Mouse (Mus musculus) forebrain, embryonic 12.5 days (tissue): ENCODE data around the gene Srpr. TPM values are rescaled to one million over a fixed set of nuclear protein-coding genes. Genes with fewer than 3 reads are reported as not detected.
A peak's percentile ranks its signal among the peaks of the same experiment; 100 is the strongest.

ENCODE experiments used
- ATAC-seq: fragments of 200-750 bp; cut with Nextera tagmentation; 2 replicates; pipeline ENCODE4 v1.8.0; 2017; ENCODE audit warnings: moderate TSS enrichment; ENCODE audit not compliant: low FRiP score
- H3K27ac ChIP-seq: fragments of 300-500 bp; sonication (generic); 2 replicates; pipeline ENCODE4 v1.5.1; 2016; ENCODE audit warnings: mild to moderate bottlenecking
- H3K27me3 ChIP-seq: fragments of 300-500 bp; sonication (generic); 2 replicates; pipeline ENCODE4 v1.6.1; 2016; ENCODE audit warnings: mild to moderate bottlenecking
- H3K36me3 ChIP-seq: fragments of 300-500 bp; sonication (generic); replicated peaks from 2 replicates; pipeline ENCODE4 v1.6.1; 2016; ENCODE audit warnings: mild to moderate bottlenecking
- H3K4me1 ChIP-seq: fragments of 300-500 bp; sonication (generic); 2 replicates; pipeline ENCODE4 v1.6.1; 2016
- H3K4me2 ChIP-seq: fragments of 300-500 bp; sonication (generic); 2 replicates; pipeline ENCODE4 v1.6.1; 2016; ENCODE audit warnings: mild to moderate bottlenecking, moderate library complexity
- H3K4me3 ChIP-seq: fragments of 300-500 bp; sonication (generic); replicated peaks from 2 replicates; pipeline ENCODE4 v1.5.1; 2016; ENCODE audit warnings: mild to moderate bottlenecking
- H3K9ac ChIP-seq: fragments of 300-500 bp; sonication (generic); 2 replicates; pipeline ENCODE4 v1.6.1; 2016; ENCODE audit warnings: mild to moderate bottlenecking
- H3K9me3 ChIP-seq: fragments of 300-500 bp; sonication (generic); 2 replicates; pipeline ENCODE4 v1.6.1; 2016
- WGBS: fragments of 180-500 bp; shearing (Covaris S2); methylation state at CpG from one replicate; pipeline ENCODE4 v1.1.7; 2016; 5-methylcytosine and 5-hydroxymethylcytosine counted together
- polyA plus RNA-seq: library from polyadenylated mRNA; unstranded; fragments of >200 nt; fragmentation: Nextera tagmentation; extraction: Ambion mirVana; gene quantifications from 2 replicates; pipeline ENCODE4 v1.2.1, GENCODE M21; 2016

The Srpr gene
- polyA plus RNA-seq, 1 experiment from 2014 or later: 81.3 TPM

DNA sequence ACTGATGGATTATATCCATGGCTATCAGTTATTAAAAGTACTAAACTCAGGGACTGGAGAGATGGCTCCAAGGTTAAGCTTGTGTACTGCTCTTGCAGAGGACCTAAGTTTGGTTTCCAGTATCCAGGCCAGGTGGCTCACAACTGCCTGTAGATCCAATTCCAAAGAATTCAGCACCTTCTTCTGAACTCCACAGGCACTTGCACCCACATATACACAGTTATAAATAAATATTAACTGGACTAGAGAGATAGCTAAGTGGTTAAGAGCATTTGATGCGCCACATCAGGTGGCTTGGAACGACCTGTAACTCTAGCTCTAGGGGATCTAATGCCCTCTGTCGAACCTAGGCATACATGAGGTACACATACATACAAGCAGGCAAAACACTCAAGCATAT lies 28.7 kb downstream of the Srpr start:
- Histone ChIP-seq H3K4me2 (no peak overlapping the region), H3K4me1 (no peaks in the 10 kb centered on the region), H3K27ac (no peak overlapping the region), H3K27me3 (no peaks in the 10 kb centered on the region), H3K4me3 (no peak overlapping the region), H3K9ac (no peak overlapping the region), H3K9me3 (no peaks in the 10 kb centered on the region), H3K36me3 (peaks cover 36% of the 10 kb centered on the region)
- no peak for ATAC-seq
- WGBS: 93% methylated on average over 3 of the region's 3 CpGs

DNA sequence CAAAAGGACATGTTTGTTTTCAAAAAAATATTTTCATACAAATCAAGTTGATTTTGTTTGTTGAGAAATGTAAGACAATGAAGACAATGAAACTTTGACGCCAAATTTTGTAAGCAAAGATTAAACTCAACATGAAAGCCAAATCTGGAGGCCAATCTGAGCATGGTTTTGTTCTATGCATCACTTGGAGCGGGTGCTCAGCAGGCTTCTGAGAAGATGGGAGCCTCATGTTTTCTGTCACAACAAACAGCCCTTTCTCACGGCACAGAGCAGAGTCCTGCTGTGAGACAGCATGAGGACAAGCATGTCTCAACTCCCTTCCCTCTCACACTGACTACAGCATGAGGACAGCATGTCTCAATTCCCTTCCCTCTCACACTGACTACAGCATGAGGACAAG lies 36.0 kb downstream of the Srpr start:
- H3K4me1 ChIP-seq: no peaks in the 10 kb centered on the region
- 58% methylated on average over 3 of the region's 3 CpGs for WGBS
- no peak overlapping the region for H3K9ac ChIP-seq
- H3K4me3 ChIP-seq: no peak overlapping the region
- H3K4me2 ChIP-seq: no peak overlapping the region
- no peak for ATAC-seq
- no peak overlapping the region for H3K27ac ChIP-seq
- no peaks in the 10 kb centered on the region for H3K9me3 ChIP-seq
- peaks cover 28% of the 10 kb centered on the region for H3K36me3 ChIP-seq
- no peaks in the 10 kb centered on the region for H3K27me3 ChIP-seq

DNA sequence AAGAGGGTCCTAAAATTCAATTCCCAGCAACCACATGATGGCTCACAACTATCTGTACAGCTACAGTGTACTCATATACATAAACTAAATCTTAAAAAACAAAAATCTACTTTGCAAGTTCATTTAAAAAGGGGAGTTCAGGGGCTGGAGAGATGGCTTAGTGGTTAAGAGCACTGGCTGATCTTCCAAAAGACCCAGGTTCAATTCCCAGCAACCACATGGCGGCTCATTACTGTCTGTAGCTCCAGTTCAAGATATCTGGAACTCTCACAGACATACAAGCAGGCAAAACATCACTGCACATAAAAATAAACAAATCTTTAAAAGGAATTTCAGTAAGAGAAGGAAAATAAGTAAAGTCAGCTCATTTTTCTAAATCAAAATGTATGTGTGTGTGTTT lies 38.4 kb downstream of the Srpr start:
- H3K27ac ChIP-seq: no peak overlapping the region
- H3K9ac ChIP-seq: no peak overlapping the region
- H3K9me3 ChIP-seq: no peaks in the 10 kb centered on the region
- no peaks in the 10 kb centered on the region for H3K27me3 ChIP-seq
- ATAC-seq: no peak
- H3K4me3 ChIP-seq: no peak overlapping the region
- 94% methylated on average over 1 of the region's 1 CpGs for WGBS
- H3K4me1 ChIP-seq: no peaks in the 10 kb centered on the region
- H3K4me2 ChIP-seq: no peak overlapping the region
- peaks cover 18% of the 10 kb centered on the region for H3K36me3 ChIP-seq

DNA sequence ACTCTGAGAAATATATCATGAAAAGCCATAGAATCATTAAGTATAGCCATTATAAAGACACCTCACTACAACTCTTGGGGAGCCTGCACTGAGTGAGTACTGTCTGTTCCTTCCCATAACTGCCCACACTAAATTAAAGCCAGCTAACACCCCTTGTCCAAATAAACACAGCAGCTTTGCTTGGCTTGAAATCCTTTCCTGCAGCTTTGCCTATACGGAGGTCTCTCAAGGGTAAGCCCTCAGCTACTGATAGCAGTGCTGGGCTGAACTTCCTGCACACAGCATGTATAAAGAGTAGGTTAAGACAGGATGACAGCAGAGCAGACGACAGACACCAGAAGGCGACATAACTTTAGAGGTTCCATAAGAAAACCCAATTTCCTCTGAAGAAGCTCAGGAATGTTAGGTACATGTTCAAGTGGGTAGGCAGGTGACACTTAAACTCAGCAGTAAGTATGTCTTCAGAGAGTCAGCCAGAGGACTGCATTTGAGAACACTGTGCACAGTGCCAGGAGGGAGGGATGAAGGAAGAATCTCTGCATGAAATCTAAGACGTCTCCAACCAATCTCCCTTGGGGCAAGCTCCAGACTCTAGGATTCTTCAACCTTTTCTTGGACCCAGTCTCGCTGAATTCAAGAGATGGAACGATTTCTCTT lies 39.1 kb downstream of the Srpr start:
- WGBS: 92% methylated on average over 6 of the region's 6 CpGs
- Histone ChIP-seq H3K27ac (no peak overlapping the region), H3K4me1 (no peaks in the 10 kb centered on the region), H3K4me3 (no peak overlapping the region), H3K36me3 (peaks cover 14% of the 10 kb centered on the region), H3K4me2 (no peak overlapping the region), H3K9ac (no peak overlapping the region), H3K27me3 (no peaks in the 10 kb centered on the region), H3K9me3 (no peaks in the 10 kb centered on the region)
- ATAC-seq: no peak

DNA sequence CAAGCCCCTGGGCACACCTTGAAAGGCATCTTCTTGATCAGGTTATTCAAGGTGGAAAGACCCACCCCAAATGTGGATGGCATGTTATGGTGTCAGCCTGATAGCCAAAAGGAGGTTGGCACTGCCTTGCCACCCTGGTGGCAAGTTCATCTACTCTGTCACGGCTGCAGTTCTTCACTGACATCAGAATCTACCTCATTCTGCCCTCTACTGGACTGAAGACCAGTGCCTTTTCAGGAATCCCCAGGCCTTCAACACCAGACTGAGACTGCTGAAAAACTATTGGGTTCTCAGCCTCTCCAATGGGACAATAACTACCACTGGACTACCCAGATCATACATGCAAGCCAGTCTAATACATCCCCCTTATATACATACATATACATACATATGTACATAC lies 39.8 kb downstream of the Srpr start:
- H3K27me3 ChIP-seq: no peaks in the 10 kb centered on the region
- H3K9ac ChIP-seq: no peak overlapping the region
- 83% methylated on average over 1 of the region's 1 CpGs for WGBS
- H3K4me3 ChIP-seq: no peak overlapping the region
- H3K4me2 ChIP-seq: no peak overlapping the region
- no peaks in the 10 kb centered on the region for H3K9me3 ChIP-seq
- no peak for ATAC-seq
- H3K27ac ChIP-seq: no peak overlapping the region
- H3K36me3 ChIP-seq: peaks cover 10% of the 10 kb centered on the region
- no peaks in the 10 kb centered on the region for H3K4me1 ChIP-seq

DNA sequence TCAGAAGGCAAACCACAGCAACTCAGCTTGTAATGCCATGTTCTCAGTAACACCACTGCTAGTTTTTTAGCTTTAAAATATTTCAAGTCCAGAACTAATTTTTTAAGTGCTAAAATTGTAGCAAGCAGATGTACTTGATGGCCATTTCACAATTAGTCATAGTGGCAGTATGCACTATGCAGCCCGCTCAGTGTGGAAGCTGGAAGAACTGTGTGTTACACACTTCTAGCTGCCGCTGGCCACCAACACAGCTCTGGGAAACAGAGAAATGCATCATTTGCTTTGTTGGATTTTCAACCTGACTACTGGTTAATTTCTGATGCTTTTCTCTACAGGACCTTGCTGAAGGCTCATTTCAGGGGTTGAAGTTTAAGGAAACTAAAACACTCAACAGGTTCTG lies 47.4 kb downstream of the Srpr start:
- H3K27ac ChIP-seq: no peak overlapping the region
- H3K27me3 ChIP-seq: no peaks in the 10 kb centered on the region
- no peak overlapping the region for H3K4me2 ChIP-seq
- no peaks in the 10 kb centered on the region for H3K4me1 ChIP-seq
- H3K4me3 ChIP-seq: no peak overlapping the region
- no peak for ATAC-seq
- H3K36me3 ChIP-seq: peaks cover 4% of the 10 kb centered on the region; the same call in 1 of the 2 replicates
- no peaks in the 10 kb centered on the region for H3K9me3 ChIP-seq
- WGBS: over 99% methylated on average over 2 of the region's 2 CpGs
- no peak overlapping the region for H3K9ac ChIP-seq

DNA sequence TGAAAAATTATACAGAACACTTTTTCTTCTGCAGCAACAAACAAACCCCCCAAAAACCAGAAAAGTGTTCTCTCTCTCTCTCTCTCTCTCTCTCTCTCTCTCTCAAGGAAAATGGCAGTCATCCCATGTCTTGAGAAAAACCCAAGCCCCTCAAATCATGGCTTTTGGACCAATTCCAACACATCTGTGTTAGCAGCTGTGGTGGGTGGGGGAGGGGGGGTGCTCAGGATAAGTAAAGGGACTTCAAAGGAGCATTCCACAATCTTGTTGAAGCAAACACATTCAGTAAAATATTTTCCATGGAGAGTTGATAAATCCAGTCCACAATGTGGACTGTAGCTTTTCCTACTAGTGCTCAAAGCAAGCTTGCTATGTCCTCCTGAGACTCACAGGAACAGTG lies 49.5 kb downstream of the Srpr start:
- 0 out of 2 replicates have a peak, but pooled peaks cover 3% of the 10 kb centered on the region for H3K36me3 ChIP-seq
- no peaks in the 10 kb centered on the region for H3K4me1 ChIP-seq
- no peaks in the 10 kb centered on the region for H3K9me3 ChIP-seq
- no peak for ATAC-seq
- no peak overlapping the region for H3K27ac ChIP-seq
- H3K4me2 ChIP-seq: no peak overlapping the region
- no peak overlapping the region for H3K4me3 ChIP-seq
- H3K9ac ChIP-seq: no peak overlapping the region
- H3K27me3 ChIP-seq: no peaks in the 10 kb centered on the region

DNA sequence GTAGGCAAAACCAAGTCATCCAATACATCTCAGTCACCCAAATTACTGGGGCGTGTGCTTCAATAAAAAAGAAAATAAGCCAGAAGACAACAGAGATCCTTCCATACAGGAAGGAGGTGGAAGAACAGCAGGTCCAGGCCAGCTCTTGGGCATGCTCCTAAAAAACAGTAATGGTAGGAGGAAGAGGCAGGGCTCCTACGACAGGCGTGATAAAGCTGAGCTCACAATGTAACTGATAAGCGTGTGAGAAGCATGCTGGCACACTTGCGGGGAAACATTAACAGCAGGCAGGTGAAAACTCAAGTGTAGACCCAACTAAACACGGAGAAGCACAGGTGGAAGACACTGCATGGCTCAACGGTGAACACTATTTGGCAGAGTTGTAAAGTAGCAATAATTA lies 57.4 kb downstream of the Srpr start:
- Histone ChIP-seq H3K4me3 (no peak overlapping the region), H3K36me3 (peaks cover 7% of the 10 kb centered on the region; the same call in 1 of the 2 replicates), H3K4me2 (no peak overlapping the region), H3K27ac (no peak overlapping the region), H3K27me3 (no peaks in the 10 kb centered on the region), H3K9me3 (no peaks in the 10 kb centered on the region), H3K9ac (no peak overlapping the region), H3K4me1 (no peaks in the 10 kb centered on the region)
- 93% methylated on average over 7 of the region's 7 CpGs for WGBS
- ATAC-seq: no peak

DNA sequence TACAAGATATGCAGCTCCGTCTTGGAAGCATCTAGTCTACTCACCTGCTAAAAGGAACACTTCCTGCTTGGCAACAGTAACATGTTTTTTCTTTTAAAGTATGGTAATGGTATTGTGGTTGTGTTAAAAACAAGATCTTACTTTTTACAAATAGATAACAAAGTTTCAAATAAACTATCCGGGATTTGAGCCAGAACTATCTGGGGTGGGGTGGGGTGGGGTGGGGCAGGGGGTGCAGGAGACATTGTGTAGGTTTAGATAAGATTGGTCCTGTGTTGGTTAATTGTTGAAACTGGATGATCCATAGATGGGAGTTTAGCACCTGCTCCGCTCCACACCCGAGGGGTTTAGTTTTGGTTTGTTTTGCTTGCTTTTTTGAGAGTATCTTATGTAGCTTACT lies 62.4 kb downstream of the Srpr start:
- WGBS: 91% methylated on average over 4 of the region's 4 CpGs
- no peak overlapping the region for H3K4me3 ChIP-seq
- no peaks in the 10 kb centered on the region for H3K9me3 ChIP-seq
- H3K36me3 ChIP-seq: peaks cover 5% of the 10 kb centered on the region; the same call in 1 of the 2 replicates
- no peak overlapping the region for H3K4me2 ChIP-seq
- H3K27me3 ChIP-seq: no peaks in the 10 kb centered on the region
- peaks cover 9% of the 10 kb centered on the region for H3K4me1 ChIP-seq
- no peak overlapping the region for H3K9ac ChIP-seq
- no peak overlapping the region for H3K27ac ChIP-seq
- ATAC-seq: no peak

DNA sequence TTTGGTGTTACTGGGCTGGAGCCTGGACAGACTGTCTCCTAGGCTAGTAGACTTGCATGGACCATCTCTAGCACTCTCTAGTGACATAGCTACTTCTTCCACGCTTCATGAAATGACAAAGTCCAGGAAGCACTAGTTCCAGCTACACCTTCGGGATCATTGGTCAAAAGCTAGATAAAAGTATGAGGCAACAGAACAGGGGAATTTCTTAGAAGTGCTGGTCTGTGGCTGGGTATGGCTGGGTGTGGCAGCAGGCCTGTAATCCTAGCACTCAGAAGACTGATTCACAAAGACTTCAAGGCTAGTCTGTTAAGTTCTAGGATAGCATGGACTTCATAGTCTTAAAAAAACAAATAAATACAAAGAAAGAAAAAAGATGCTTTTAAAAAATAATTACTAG lies 63.5 kb downstream of the Srpr start:
- Histone ChIP-seq H3K9me3 (no peaks in the 10 kb centered on the region), H3K4me2 (no peak overlapping the region), H3K4me1 (peaks cover 12% of the 10 kb centered on the region), H3K9ac (no peak overlapping the region), H3K27ac (no peak overlapping the region), H3K27me3 (no peaks in the 10 kb centered on the region), H3K4me3 (no peak overlapping the region), H3K36me3 (peaks cover 5% of the 10 kb centered on the region; the same call in 1 of the 2 replicates)
- ATAC-seq: no peak
- 95% methylated on average over 2 of the region's 2 CpGs for WGBS

DNA sequence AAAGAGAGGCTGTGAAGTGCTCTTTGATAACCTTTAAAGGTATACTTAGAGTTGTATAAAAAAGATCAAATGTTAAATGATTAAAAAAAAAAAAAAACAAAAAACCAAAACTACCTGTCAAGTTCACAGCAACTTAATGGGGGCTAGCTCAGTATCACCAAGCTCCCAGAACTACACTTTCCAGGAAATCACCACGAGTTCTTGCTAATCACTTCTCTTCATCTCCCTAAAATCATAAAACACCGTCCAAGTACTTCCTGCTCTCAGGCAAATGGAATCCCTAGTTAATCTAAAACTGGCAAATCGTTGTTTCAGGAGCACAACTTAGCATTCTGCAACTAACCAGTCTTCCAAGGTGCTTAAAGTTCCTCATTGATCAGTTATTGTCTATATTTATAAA lies 64.5 kb downstream of the Srpr start:
- Histone ChIP-seq H3K4me1 (peaks cover 17% of the 10 kb centered on the region), H3K27ac (no peak overlapping the region), H3K9me3 (no peaks in the 10 kb centered on the region), H3K9ac (no peak overlapping the region), H3K4me3 (no peak overlapping the region), H3K36me3 (peaks cover 5% of the 10 kb centered on the region; the same call in 1 of the 2 replicates), H3K27me3 (no peaks in the 10 kb centered on the region), H3K4me2 (no peak overlapping the region)
- 92% methylated on average over 3 of the region's 3 CpGs for WGBS
- no peak for ATAC-seq

DNA sequence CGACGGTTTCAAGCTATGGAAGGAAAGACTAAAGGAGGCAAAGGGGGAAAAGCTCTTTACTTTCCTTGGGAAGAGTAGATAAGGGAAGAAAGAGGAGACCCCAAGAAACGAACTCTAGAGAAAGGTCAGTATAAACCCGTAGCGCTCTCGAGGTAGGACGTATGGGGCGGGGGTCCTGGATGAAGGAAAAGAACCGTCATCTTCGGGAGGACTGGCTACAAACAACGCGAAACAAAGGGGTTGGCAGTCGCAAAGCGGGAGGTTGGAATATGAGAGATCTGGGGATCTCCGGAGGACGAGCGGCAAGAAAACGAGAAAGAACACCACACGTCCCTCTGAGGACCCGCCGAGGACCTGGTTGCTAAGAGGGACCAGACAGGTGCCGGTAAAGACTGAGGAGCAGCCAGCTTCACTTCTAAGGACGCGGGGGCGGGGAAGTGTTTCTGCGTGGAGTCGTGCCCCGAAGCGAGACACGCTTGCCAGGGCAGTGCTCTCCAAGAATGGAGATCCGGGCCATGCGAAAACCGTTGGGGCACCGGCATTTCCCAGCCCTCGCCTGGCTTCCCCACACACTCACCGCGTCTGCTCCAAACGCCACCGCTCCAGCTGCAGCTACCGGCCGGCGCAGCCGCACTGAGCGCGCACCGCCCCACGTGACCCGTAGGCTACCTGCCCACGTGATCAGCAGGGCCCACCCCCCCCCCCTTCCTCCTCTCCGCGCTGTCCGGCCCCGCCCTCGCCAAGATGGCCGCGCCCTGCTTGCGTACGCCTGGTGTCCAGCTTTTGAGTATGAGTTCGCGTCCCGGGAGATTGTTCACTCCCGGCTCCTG lies 67.4 kb downstream of the Srpr start, which contains the start of the genes Fam118b and Rpusd4:
Fam118b (minus strand) TSS at position 660 of the 830 bp plus-strand sequence.
Rpusd4 (plus strand) TSS at position 720 of the 830 bp plus-strand sequence.
- WGBS: under 1% methylated on average over 59 of the region's 62 CpGs
- H3K27ac ChIP-seq: peak within 1 kb of the TSS; percentile 57
- peak within 1 kb of the TSS; percentile 61 for H3K4me3 ChIP-seq
- peak within 1 kb of the TSS; percentile 67 for H3K9ac ChIP-seq
- H3K36me3 ChIP-seq: peaks cover 8% of the 10 kb centered on the region
- peak; percentile 98 for ATAC-seq
- peaks cover 17% of the 10 kb centered on the region for H3K4me1 ChIP-seq
- H3K9me3 ChIP-seq: no peaks in the 10 kb centered on the region
- H3K27me3 ChIP-seq: no peaks in the 10 kb centered on the region
- peak within 1 kb of the TSS; percentile 80 for H3K4me2 ChIP-seq
